Mouse (Mus musculus): ENCODE measurements at regions not wholly inside any gene's neighbourhood (a gene's known extent, or its start where the extent isn't known, plus 50 kb on each side); places are given as distances from the start of the nearest gene placed in this dataset.

- TF ChIP-seq HCFC1 (IDR thresholded peaks at IDR 0.05; ENCODE audit: borderline replicate concordance, insufficient read depth, low read length) (no peak), ZC3H11A (IDR thresholded peaks at IDR 0.05; ENCODE audit: borderline replicate concordance, low read depth, low read length) (no peak), ZNF384 (IDR thresholded peaks at IDR 0.05; ENCODE audit: low read depth, low read length) (no peak), CHD2 (IDR thresholded peaks at IDR 0.05; ENCODE audit: low read depth, low read length) (no peak), MAFK (IDR thresholded peaks at IDR 0.05; ENCODE audit: insufficient read depth, low read depth, low read length) (no peak)
Measured at GRCm38 (mm10) chr9:118219696-118220095, 69.7 kb upstream of the Cmc1 start.
